Mouse (Mus musculus) lung, postnatal 0 days (tissue): ENCODE results near the gene Ccdc71.

Experiments
- CTCF ChIP-seq: IDR thresholded peaks from 2 replicates; pipeline ENCODE4 v1.5.1; 2016; ENCODE audit warnings: antibody characterized with exemption, mild to moderate bottlenecking
- EP300 ChIP-seq: IDR thresholded peaks from 2 replicates; pipeline ENCODE4 v1.6.1; 2016; ENCODE audit warnings: antibody characterized with exemption, mild to moderate bottlenecking, control low read depth

GRCm38 (mm10) chr9:108499943-108500342 is 39.6 kb downstream of the Ccdc71 start:
- TF ChIP-seq CTCF (no peak), EP300 (no peak)
